Mouse (Mus musculus): ENCODE measurements at regions not wholly inside any gene's neighbourhood (a gene's known extent, or its start where the extent isn't known, plus 50 kb on each side); places are given as distances from the start of the nearest gene placed in this dataset.

- H3K36me3 ChIP-seq (ENCODE audit: control insufficient read depth, insufficient read depth): no peaks in the 10 kb centered on the region
- no peaks in the 10 kb centered on the region for H3K27me3 ChIP-seq (ENCODE audit: control insufficient read depth, insufficient read depth, insufficient read length)
- H3ac ChIP-seq (ENCODE audit: control insufficient read depth, insufficient read length, low read depth): no peak overlapping the region
- H3K4me3 ChIP-seq (ENCODE audit: insufficient read depth, poor library complexity, severe bottlenecking): no peak overlapping the region
- no peaks in the 10 kb centered on the region for H3K79me2 ChIP-seq (ENCODE audit: control insufficient read depth, insufficient read depth)
- no peaks in the 10 kb centered on the region for H3K79me3 ChIP-seq (ENCODE audit: low read depth)
- TF ChIP-seq CEBPB (IDR thresholded peaks at IDR 0.05; ENCODE audit: low read depth) (no peak), MYOD1 (IDR thresholded peaks at IDR 0.05; ENCODE audit: control insufficient read depth, insufficient read length, low read depth) (no peak), USF1 (IDR thresholded peaks at IDR 0.05; ENCODE audit: low read depth) (no peak), MYOG (IDR thresholded peaks at IDR 0.05; ENCODE audit: control insufficient read depth, extremely low read depth, insufficient read length) (no peak), CTCF (IDR thresholded peaks at IDR 0.05; ENCODE audit: control insufficient read depth, insufficient read depth, insufficient read length) (no peak), FOSL1 (IDR thresholded peaks at IDR 0.05; ENCODE audit: insufficient read depth, low read length, poor library complexity, severe bottlenecking) (no peak), MAX (IDR thresholded peaks at IDR 0.05) (no peak)
Measured at GRCm38 (mm10) chr1:34978156-34978555, 128.4 kb downstream of the Plekhb2 start.

GRCm38 (mm10) chr1:34979350-34979749, 129.6 kb downstream of the Plekhb2 start:
- TF ChIP-seq CEBPB (IDR thresholded peaks at IDR 0.05; ENCODE audit: low read depth) (peak; percentile 51), MAX (IDR thresholded peaks at IDR 0.05) (no peak)
- Histone ChIP-seq H3K79me3 (ENCODE audit: low read depth) (no peaks in the 10 kb centered on the region), H3K79me2 (ENCODE audit: control insufficient read depth, insufficient read depth) (no peaks in the 10 kb centered on the region), H3K27me3 (ENCODE audit: control insufficient read depth, insufficient read depth, insufficient read length) (no peaks in the 10 kb centered on the region), H3ac (ENCODE audit: control insufficient read depth, insufficient read length, low read depth) (no peak overlapping the region), H3K4me3 (ENCODE audit: insufficient read depth, poor library complexity, severe bottlenecking) (no peak overlapping the region), H3K36me3 (ENCODE audit: control insufficient read depth, insufficient read depth) (no peaks in the 10 kb centered on the region)

GRCm38 (mm10) chr1:34981934-34982333, 132.2 kb downstream of the Plekhb2 start:
- H3K36me3 ChIP-seq (ENCODE audit: control insufficient read depth, insufficient read depth): no peaks in the 10 kb centered on the region
- no peak overlapping the region for H3ac ChIP-seq (ENCODE audit: control insufficient read depth, insufficient read length, low read depth)
- no peak for TF ChIP-seq CTCF (IDR thresholded peaks at IDR 0.05; ENCODE audit: control insufficient read depth, insufficient read depth, insufficient read length)
- no peak for TF ChIP-seq FOSL1 (IDR thresholded peaks at IDR 0.05; ENCODE audit: insufficient read depth, low read length, poor library complexity, severe bottlenecking)
- TF ChIP-seq USF1 (IDR thresholded peaks at IDR 0.05; ENCODE audit: low read depth): no peak
- no peak for TF ChIP-seq MAX (IDR thresholded peaks at IDR 0.05)
- TF ChIP-seq CEBPB (IDR thresholded peaks at IDR 0.05; ENCODE audit: low read depth): no peak
- no peak for TF ChIP-seq MYOD1 (IDR thresholded peaks at IDR 0.05; ENCODE audit: control insufficient read depth, insufficient read length, low read depth)
- no peak for TF ChIP-seq MYOG (IDR thresholded peaks at IDR 0.05; ENCODE audit: control insufficient read depth, extremely low read depth, insufficient read length)
- H3K4me3 ChIP-seq (ENCODE audit: insufficient read depth, poor library complexity, severe bottlenecking): no peak overlapping the region
- H3K79me2 ChIP-seq (ENCODE audit: control insufficient read depth, insufficient read depth): no peaks in the 10 kb centered on the region
- H3K27me3 ChIP-seq (ENCODE audit: control insufficient read depth, insufficient read depth, insufficient read length): no peaks in the 10 kb centered on the region
- no peaks in the 10 kb centered on the region for H3K79me3 ChIP-seq (ENCODE audit: low read depth)

GRCm38 (mm10) chr1:34982966-34983365, 133.2 kb downstream of the Plekhb2 start:
- no peak overlapping the region for H3ac ChIP-seq (ENCODE audit: control insufficient read depth, insufficient read length, low read depth)
- no peaks in the 10 kb centered on the region for H3K79me2 ChIP-seq (ENCODE audit: control insufficient read depth, insufficient read depth)
- H3K36me3 ChIP-seq (ENCODE audit: control insufficient read depth, insufficient read depth): no peaks in the 10 kb centered on the region
- H3K4me3 ChIP-seq (ENCODE audit: insufficient read depth, poor library complexity, severe bottlenecking): no peak overlapping the region
- TF ChIP-seq MAX (IDR thresholded peaks at IDR 0.05): no peak
- TF ChIP-seq MYOG (IDR thresholded peaks at IDR 0.05; ENCODE audit: control insufficient read depth, extremely low read depth, insufficient read length): no peak
- no peak for TF ChIP-seq CEBPB (IDR thresholded peaks at IDR 0.05; ENCODE audit: low read depth)
- H3K79me3 ChIP-seq (ENCODE audit: low read depth): no peaks in the 10 kb centered on the region
- no peaks in the 10 kb centered on the region for H3K27me3 ChIP-seq (ENCODE audit: control insufficient read depth, insufficient read depth, insufficient read length)

- Histone ChIP-seq H3ac (ENCODE audit: control insufficient read depth, insufficient read length, low read depth) (no peak overlapping the region), H3K4me3 (ENCODE audit: insufficient read depth, poor library complexity, severe bottlenecking) (no peak overlapping the region)
Measured at GRCm38 (mm10) chr1:34986861-34987260, 137.1 kb downstream of the Plekhb2 start.

DNA sequence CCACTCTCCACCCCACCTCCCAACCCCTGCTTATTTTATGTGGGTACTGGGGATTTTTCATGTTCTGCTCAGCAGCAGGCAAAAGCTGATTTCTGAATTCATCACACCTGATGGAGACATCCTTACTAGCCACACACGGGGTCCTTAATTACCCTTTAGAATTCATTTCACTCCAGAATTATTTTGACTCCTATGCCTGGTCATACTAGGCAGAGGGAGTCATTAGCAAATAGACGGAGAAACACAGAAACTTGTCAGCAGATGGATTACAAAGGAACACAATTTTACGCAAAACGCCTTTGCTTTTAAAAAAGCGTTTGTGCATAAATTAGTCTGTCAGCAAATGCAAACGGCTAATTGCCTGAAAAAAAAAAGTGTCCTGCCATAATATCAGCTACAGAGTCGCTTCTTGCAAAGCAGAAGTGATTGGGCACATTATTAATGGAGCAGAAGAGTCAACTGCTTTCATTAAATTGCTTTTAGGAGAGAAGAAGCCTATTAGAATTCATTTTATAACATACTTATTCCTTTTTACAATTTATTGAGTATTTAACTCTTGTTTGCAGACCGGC, 138.0 kb downstream of the Plekhb2 start:
- H3K79me3 ChIP-seq (ENCODE audit: low read depth): no peaks in the 10 kb centered on the region
- H3K27me3 ChIP-seq (ENCODE audit: control insufficient read depth, insufficient read depth, insufficient read length): no peaks in the 10 kb centered on the region
- H3K4me3 ChIP-seq (ENCODE audit: insufficient read depth, poor library complexity, severe bottlenecking): no peak overlapping the region
- no peaks in the 10 kb centered on the region for H3K79me2 ChIP-seq (ENCODE audit: control insufficient read depth, insufficient read depth)
- no peak overlapping the region for H3ac ChIP-seq (ENCODE audit: control insufficient read depth, insufficient read length, low read depth)
- H3K36me3 ChIP-seq (ENCODE audit: control insufficient read depth, insufficient read depth): no peaks in the 10 kb centered on the region
- TF ChIP-seq CEBPB (IDR thresholded peaks at IDR 0.05; ENCODE audit: low read depth): no peak
- TF ChIP-seq CTCF (IDR thresholded peaks at IDR 0.05; ENCODE audit: control insufficient read depth, insufficient read depth, insufficient read length): no peak
- no peak for TF ChIP-seq MYOD1 (IDR thresholded peaks at IDR 0.05; ENCODE audit: control insufficient read depth, insufficient read length, low read depth)

More at GRCm38 (mm10) chr1:34986861-34987260, 137.1 kb downstream of the Plekhb2 start:
- no peak for TF ChIP-seq CEBPB (IDR thresholded peaks at IDR 0.05; ENCODE audit: low read depth)
- no peak for TF ChIP-seq MYOG (IDR thresholded peaks at IDR 0.05; ENCODE audit: control insufficient read depth, extremely low read depth, insufficient read length)
- no peak for TF ChIP-seq FOSL1 (IDR thresholded peaks at IDR 0.05; ENCODE audit: insufficient read depth, low read length, poor library complexity, severe bottlenecking)
- TF ChIP-seq MYOD1 (IDR thresholded peaks at IDR 0.05; ENCODE audit: control insufficient read depth, insufficient read length, low read depth): no peak
- no peak for TF ChIP-seq USF1 (IDR thresholded peaks at IDR 0.05; ENCODE audit: low read depth)
- no peak for TF ChIP-seq MAX (IDR thresholded peaks at IDR 0.05)
- no peak for TF ChIP-seq CTCF (IDR thresholded peaks at IDR 0.05; ENCODE audit: control insufficient read depth, insufficient read depth, insufficient read length)
- Histone ChIP-seq H3K27me3 (ENCODE audit: control insufficient read depth, insufficient read depth, insufficient read length) (no peaks in the 10 kb centered on the region), H3K36me3 (ENCODE audit: control insufficient read depth, insufficient read depth) (no peaks in the 10 kb centered on the region), H3K79me2 (ENCODE audit: control insufficient read depth, insufficient read depth) (no peaks in the 10 kb centered on the region), H3K79me3 (ENCODE audit: low read depth) (no peaks in the 10 kb centered on the region)

Data from C2C12 (cell line).